In the genomic region with DNA sequence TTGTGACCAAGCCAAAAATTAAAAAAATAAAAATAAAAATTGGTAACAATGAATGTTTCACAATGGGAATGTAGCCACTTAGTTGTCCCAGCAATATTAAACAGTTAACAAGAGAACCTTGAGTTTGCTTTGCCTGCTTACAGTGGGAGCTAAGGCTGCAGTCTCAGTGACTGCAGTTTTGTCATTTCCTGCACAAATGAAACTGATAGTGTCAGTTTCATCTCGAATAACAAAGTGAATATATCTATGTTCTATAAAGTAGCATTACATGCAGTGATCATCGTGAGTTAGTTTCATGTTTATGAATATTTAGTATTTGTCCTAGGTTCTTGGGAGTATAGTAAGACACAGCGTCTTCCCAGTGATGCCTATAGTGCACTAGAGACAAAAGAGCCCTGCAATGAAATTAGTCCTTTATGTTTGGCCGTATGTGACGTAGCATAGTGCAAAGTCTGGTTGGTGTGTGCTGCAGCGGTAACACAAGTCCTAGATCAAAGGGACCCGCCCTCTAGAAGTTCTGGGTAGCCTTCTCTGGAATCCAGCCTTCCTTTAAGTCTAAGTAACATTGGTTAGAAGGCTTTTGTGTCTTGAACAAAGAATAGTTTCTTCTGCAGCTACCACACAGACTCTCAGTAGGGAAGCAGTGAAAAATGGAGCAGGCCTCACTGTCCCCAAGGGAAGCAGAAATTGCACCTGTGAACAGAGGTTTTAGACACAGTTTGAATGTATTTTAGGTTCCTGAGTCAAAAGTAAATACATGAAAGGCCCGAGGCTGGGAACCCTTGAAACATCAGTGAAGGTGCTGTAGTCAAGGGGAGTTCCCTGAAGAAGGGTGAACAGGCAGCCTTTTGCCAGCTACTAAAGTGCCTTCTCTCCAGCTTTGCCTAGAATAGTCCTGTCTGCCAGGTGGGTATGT, we compare ENCODE assay signal across 19 mouse cellular contexts. TPM values are rescaled to one million over a fixed set of nuclear protein-coding genes. Genes with fewer than 3 reads are reported as not detected.
DNase-seq lines count a peak whose midpoint lies in the region; ATAC-seq and TF ChIP-seq lines count a peak whose summit lies in the region.
"Had no signal": no experiment of that assay in that cellular context is flagged by ENCODE, and none has a peak within 500 bp of the region (broad histone marks: within the 10 kb centered on the region; RNA-seq: fewer than 3 reads in every experiment).

No protein-coding gene starts in this region.

- H3K9me3 ChIP-seq in stomach, postnatal 0 days (ENCODE audit: control insufficient read depth, low read length) = no peaks in the 10 kb centered on the region
- H3K9me3 ChIP-seq: embryonic facial prominence, embryonic 15.5 days; G1E; heart, embryonic 15.5 days; liver, embryonic 12.5 days; midbrain, embryonic 13.5 days; neural tube, embryonic 12.5 days had no signal

- no peak overlapping the region for H3K9ac ChIP-seq in stomach, postnatal 0 days (ENCODE audit: low read length)
- H3K9ac ChIP-seq: embryonic facial prominence, embryonic 15.5 days; heart, embryonic 15.5 days; liver, embryonic 12.5 days; midbrain, embryonic 13.5 days; neural tube, embryonic 12.5 days had no signal

- no peak for TF ChIP-seq CTCF in left cerebral cortex, adult 2 months (IDR thresholded peaks at IDR 0.05)
- TF ChIP-seq CTCF in stomach, postnatal 0 days (IDR thresholded peaks at IDR 0.05; ENCODE audit: low read depth) = no peak

- H3K4me1 ChIP-seq in stomach, postnatal 0 days (replicated peaks; ENCODE audit: control insufficient read depth, insufficient read depth) = no peaks in the 10 kb centered on the region
- H3K4me1 ChIP-seq: midbrain, embryonic 13.5 days had no signal

- no peaks in the 10 kb centered on the region for H3K27me3 ChIP-seq in stomach, postnatal 0 days (ENCODE audit: control insufficient read depth, insufficient read depth, low read length)
- H3K27me3 ChIP-seq: embryonic facial prominence, embryonic 15.5 days; heart, embryonic 15.5 days; liver, embryonic 12.5 days; midbrain, embryonic 13.5 days; neural tube, embryonic 12.5 days had no signal

- 60% methylated on average over 8 of the region's 8 CpGs for WGBS in stomach, postnatal 0 days

- ATAC-seq in stomach, postnatal 0 days (ENCODE audit: low FRiP score, low TSS enrichment) = no peak
- ATAC-seq: forebrain, embryonic 16.5 days; hindbrain, postnatal 0 days; liver, embryonic 12.5 days; midbrain, embryonic 13.5 days had no signal

- H3K4me3 ChIP-seq in left cerebral cortex, adult 2 months = no peak overlapping the region
- H3K4me3 ChIP-seq in stomach, postnatal 0 days (ENCODE audit: low read depth, low read length) = no peak overlapping the region
- H3K4me3 ChIP-seq: embryonic facial prominence, embryonic 15.5 days; heart, embryonic 15.5 days; liver, embryonic 12.5 days; midbrain, embryonic 13.5 days; neural tube, embryonic 12.5 days had no signal

- no peak for TF ChIP-seq EP300 in stomach, postnatal 0 days (optimal IDR thresholded peaks at IDR 0.05)

- H3K4me2 ChIP-seq in stomach, postnatal 0 days (replicated peaks; ENCODE audit: low read depth) = no peak overlapping the region
- H3K4me2 ChIP-seq: embryonic facial prominence, embryonic 15.5 days; heart, embryonic 15.5 days; liver, embryonic 12.5 days; midbrain, embryonic 13.5 days; neural tube, embryonic 12.5 days had no signal

- no peaks in the 10 kb centered on the region for H3K36me3 ChIP-seq in stomach, postnatal 0 days (ENCODE audit: control insufficient read depth, insufficient read depth, low read length)
- H3K36me3 ChIP-seq: embryonic facial prominence, embryonic 15.5 days; G1E; heart, embryonic 15.5 days; liver, embryonic 12.5 days; midbrain, embryonic 13.5 days; neural tube, embryonic 12.5 days had no signal

- peak overlapping the region; percentile 25 for H3K27ac ChIP-seq in left cerebral cortex, adult 2 months
- H3K27ac ChIP-seq in stomach, postnatal 0 days (replicated peaks) = no peak overlapping the region
- H3K27ac ChIP-seq: embryonic facial prominence, embryonic 15.5 days; heart, embryonic 15.5 days; hindbrain, postnatal 0 days; liver, embryonic 12.5 days; midbrain, embryonic 13.5 days; neural tube, embryonic 12.5 days had no signal

- intact Hi-C loops in left cerebral cortex, adult 2 months (cut with DNase I) = no loop called here

- DNase-seq in left cerebral cortex, adult 2 months (ENCODE audit: extremely low spot score in 1 of 2, low spot score in 2 of 2) = no peak
- DNase-seq in left cerebral cortex, adult 8-10 months (ENCODE audit: low spot score in 2 of 2) = no peak
- DNase-seq in CD4-positive helper T cell, adult 2 months (ENCODE audit: low read depth, low spot score) = peak; percentile 80
- DNase-seq in T-cell, adult 2 months (ENCODE audit: low spot score) = peak; percentile 68
- peak; percentile 26 to 29 for DNase-seq in natural killer cell, adult 2 months (ENCODE audit: low spot score in 2 of 2)
- DNase-seq in heart, adult 9 months (ENCODE audit: low spot score in 2 of 2) = no peak
- no peak for DNase-seq in stomach, postnatal 0 days (ENCODE audit: low spot score)
- no peak for DNase-seq in lung, postnatal 25 days (ENCODE audit: low spot score)
- DNase-seq: cerebellum, adult 9-11 months; kidney, postnatal 10 days; lung, postnatal 10 days had no signal

RNA-seq across cellular contexts. Expression of gene Sertad2, which starts 10.0 kb away (rescaled TPM):
- 10 to 100 TPM; 23.0 to 28.5 TPM for total RNA-seq in left cerebral cortex, adult 2 months (2021)
- total RNA-seq in left cerebral cortex, adult 8-10 months (2022) = 10 to 100 TPM; 25.2 to 28.3 (median 27.6) TPM
- polyA plus RNA-seq in stomach, postnatal 0 days (2015; fragmentation: Nextera tagmentation; extraction: Ambion mirVana) = 28.3 and 29.9 TPM in 2 replicates

Comparison
In these comparisons a context has a peak if more than half of its experiments do, and no peak if none do; other contexts are left out.
1. DNase-seq: peak in CD4-positive helper T cell, adult 2 months (single experiment), T-cell, adult 2 months (single experiment) and natural killer cell, adult 2 months (2 of 2); none in left cerebral cortex, adult 2 months (0 of 2), left cerebral cortex, adult 8-10 months (0 of 2), heart, adult 9 months (0 of 2), stomach, postnatal 0 days (single experiment) and lung, postnatal 25 days (single experiment).